Mouse (Mus musculus) intestine, postnatal 0 days (tissue): Measurements from ENCODE around the gene Arhgap45. TPM values are rescaled to one million over a fixed set of nuclear protein-coding genes. Genes with fewer than 3 reads are reported as not detected.

Source experiments
- ATAC-seq: fragments of 200-750 bp; cut with Nextera tagmentation; 2 replicates; pipeline ENCODE4 v1.8.0; 2017; ENCODE audit warnings: mild to moderate bottlenecking, moderate TSS enrichment, moderate library complexity
- H3K27ac ChIP-seq: fragments of 300-500 bp; sonication (generic); 2 replicates; pipeline ENCODE4 v1.5.1; 2014; ENCODE audit warnings: mild to moderate bottlenecking, low read depth, low read length, moderate library complexity
- H3K27me3 ChIP-seq: fragments of 300-500 bp; sonication (generic); replicated peaks from 2 replicates; pipeline ENCODE4 v1.6.1; 2014; ENCODE audit warnings: low read length, mixed read lengths; ENCODE audit not compliant: control insufficient read depth, insufficient read depth
- H3K36me3 ChIP-seq: fragments of 300-500 bp; sonication (generic); 2 replicates; pipeline ENCODE4 v1.6.1; 2014; ENCODE audit warnings: mild to moderate bottlenecking, moderate library complexity; ENCODE audit not compliant: control insufficient read depth, insufficient read depth
- H3K4me1 ChIP-seq: fragments of 300-500 bp; sonication (generic); replicated peaks from 2 replicates; pipeline ENCODE4 v1.6.1; 2014; ENCODE audit warnings: antibody characterized with exemption, low read length, mixed read lengths; ENCODE audit not compliant: control insufficient read depth, insufficient read depth
- H3K4me2 ChIP-seq: fragments of 300-500 bp; sonication (generic); replicated peaks from 2 replicates; pipeline ENCODE4 v1.6.1; 2014; ENCODE audit warnings: low read depth, mild to moderate bottlenecking, moderate library complexity
- H3K4me3 ChIP-seq: fragments of 300-500 bp; sonication (generic); 2 replicates; pipeline ENCODE4 v1.5.1; 2014; ENCODE audit warnings: low read depth, low read length
- H3K9ac ChIP-seq: fragments of 300-500 bp; sonication (generic); 2 replicates; pipeline ENCODE4 v1.6.1; 2014; ENCODE audit warnings: mild to moderate bottlenecking, low read depth, low read length
- H3K9me3 ChIP-seq: fragments of 300-500 bp; sonication (generic); 2 replicates; pipeline ENCODE4 v1.6.1; 2016; ENCODE audit warnings: mixed run types; ENCODE audit not compliant: control insufficient read depth
- CTCF ChIP-seq: sonication (generic); IDR thresholded peaks from 2 replicates; pipeline ENCODE4 v1.5.1; 2016; ENCODE audit warnings: low read depth, mild to moderate bottlenecking, control low read depth, antibody characterized with exemption, moderate library complexity
- WGBS: fragments of 180-500 bp; shearing (Covaris S2); extraction: QIAGEN DNeasy Blood & Tissue Kit; methylation state at CpG from one replicate; pipeline ENCODE4 v1.1.7; 2014; 5-methylcytosine and 5-hydroxymethylcytosine counted together
- polyA plus RNA-seq: library from polyadenylated mRNA; unstranded; fragments of >200 nt; fragmentation: Nextera tagmentation; extraction: Ambion mirVana; gene quantifications from 2 replicates; pipeline ENCODE4 v1.2.1, GENCODE M21; 2015

The Arhgap45 gene
- polyA plus RNA-seq, 1 experiment from 2014 or later, result 1.2 TPM

DNA sequence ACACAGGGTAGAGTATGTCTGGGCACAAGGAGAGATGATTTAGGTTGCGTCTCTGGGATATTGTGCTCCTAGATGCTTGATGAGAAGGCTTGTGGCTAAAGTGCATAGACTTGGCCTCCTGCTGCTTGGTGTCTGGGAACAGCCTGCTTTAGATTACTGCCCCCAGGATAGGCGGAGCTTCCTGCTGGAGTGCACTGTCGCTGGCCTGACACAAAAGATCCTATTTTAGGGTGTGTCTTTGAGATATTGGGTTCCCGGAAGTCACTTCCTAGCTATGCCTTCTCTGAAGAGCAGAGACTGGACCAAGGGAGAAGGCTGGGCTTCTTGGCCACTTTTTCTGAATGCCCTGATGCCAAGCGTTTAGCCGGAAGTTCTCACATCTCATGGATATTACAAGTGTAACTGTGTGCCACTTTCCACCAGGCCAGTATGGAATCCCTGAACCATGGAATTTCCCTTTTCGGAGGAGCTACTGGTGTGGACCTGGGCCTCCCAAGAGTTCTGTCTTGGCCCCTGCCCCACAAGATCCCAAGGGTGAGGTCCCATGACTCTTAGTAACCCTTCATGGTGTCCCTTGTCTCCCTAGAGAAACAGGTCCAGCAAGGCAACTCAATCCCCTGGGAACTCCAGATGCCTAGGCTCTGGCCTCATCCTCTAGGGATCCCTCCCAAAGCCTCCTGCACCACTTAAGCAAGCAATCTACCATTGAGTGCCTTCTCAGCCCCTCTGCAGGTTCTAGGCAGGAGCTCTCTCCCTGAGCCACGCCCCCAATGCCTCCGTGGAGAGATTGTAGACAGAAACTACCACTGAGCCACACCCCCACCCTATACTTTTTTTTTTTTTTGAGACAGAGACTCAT, 12.8 kb upstream of the Arhgap45 start:
- WGBS, result 57% methylated on average over 9 of the region's 9 CpGs
- TF ChIP-seq CTCF, result no peak
- no peak for ATAC-seq
- Histone ChIP-seq H3K27me3 (no peaks in the 10 kb centered on the region), H3K27ac (no peak overlapping the region), H3K4me2 (no peak overlapping the region), H3K4me1 (no peaks in the 10 kb centered on the region), H3K36me3 (peaks cover 16% of the 10 kb centered on the region; the same call in 1 of the 2 replicates), H3K9me3 (no peaks in the 10 kb centered on the region), H3K4me3 (no peak overlapping the region), H3K9ac (no peak overlapping the region; the same call in 1 of the 2 replicates)

DNA sequence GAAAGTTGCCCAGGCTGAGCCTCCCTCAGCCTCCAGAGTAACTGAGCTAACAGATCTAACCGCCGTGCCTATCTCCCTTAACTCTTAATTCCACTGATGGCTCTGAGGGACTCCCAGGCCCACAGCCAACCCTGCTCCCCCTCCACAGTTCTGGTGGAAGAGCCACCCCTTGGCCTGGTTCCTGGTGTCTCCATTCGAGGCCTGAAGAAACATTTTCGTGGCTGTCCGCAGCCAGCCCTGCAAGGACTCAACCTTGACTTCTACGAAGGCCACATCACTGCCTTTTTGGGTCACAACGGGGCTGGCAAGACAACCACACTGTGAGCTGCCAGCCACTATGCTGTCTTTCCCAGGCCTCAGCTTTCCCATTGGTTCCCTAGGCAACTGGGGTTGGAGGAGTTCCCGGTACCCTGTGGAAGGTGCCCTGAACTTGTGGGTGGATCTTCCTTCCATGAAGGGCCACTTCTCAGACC, 12.2 kb upstream of the Arhgap45 start:
- TF ChIP-seq CTCF, result no peak
- no peaks in the 10 kb centered on the region for H3K4me1 ChIP-seq

DNA sequence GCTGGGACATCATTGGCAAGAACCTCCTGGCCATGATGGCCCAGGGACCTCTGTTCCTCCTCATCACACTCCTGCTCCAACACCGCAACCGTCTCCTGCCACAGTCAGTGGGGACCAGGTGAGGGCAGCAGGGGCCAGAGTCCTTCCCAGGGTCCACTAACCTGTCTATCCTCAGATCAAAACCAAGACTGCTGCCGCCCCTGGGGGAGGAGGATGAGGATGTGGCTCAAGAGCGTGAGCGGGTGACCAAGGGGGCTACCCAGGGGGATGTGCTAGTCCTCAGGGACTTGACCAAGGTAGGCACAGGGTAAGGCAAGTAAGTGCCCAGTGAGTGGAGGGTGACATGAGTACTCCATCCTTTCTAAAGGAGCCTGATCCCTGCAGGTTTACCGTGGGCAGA, 4.7 kb upstream of the Arhgap45 start:
- Histone ChIP-seq H3K9ac (no peak overlapping the region), H3K4me3 (no peak overlapping the region), H3K27me3 (peaks cover 11% of the 10 kb centered on the region; the same call in 1 of the 2 replicates), H3K4me2 (no peak overlapping the region), H3K4me1 (no peaks in the 10 kb centered on the region), H3K27ac (no peak overlapping the region), H3K36me3 (peaks cover 38% of the 10 kb centered on the region; the same call in 1 of the 2 replicates), H3K9me3 (no peaks in the 10 kb centered on the region)
- ATAC-seq, result no peak
- no peak for TF ChIP-seq CTCF
- 92% methylated on average over 6 of the region's 6 CpGs for WGBS

More for the DNA sequence above, 12.2 kb upstream of the Arhgap45 start:
- no peak overlapping the region for H3K27ac ChIP-seq
- H3K27me3 ChIP-seq, result no peaks in the 10 kb centered on the region
- H3K9me3 ChIP-seq, result no peaks in the 10 kb centered on the region
- H3K36me3 ChIP-seq, result peaks cover 17% of the 10 kb centered on the region; the same call in 1 of the 2 replicates
- no peak overlapping the region for H3K4me3 ChIP-seq
- WGBS, result 87% methylated on average over 8 of the region's 8 CpGs
- ATAC-seq, result no peak
- H3K9ac ChIP-seq, result no peak overlapping the region
- H3K4me2 ChIP-seq, result no peak overlapping the region

DNA sequence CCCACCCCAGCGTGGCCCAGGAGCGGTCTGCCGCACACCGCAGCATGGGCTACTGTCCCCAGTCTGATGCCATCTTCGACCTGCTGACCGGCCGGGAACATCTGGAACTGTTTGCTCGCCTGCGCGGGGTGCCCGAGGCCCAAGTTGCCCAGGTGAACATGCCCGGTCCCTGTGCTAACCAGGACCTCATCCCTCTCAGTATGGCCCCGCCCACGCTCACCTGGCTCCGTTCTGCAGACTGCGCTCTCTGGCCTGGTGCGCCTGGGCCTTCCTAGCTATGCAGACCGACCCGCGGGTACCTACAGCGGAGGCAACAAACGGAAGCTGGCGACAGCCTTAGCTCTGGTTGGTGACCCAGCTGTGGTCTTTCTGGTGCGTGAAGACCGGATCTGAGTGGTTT, 2.8 kb upstream of the Arhgap45 start:
- no peak overlapping the region for H3K4me3 ChIP-seq
- no peak overlapping the region for H3K9ac ChIP-seq
- TF ChIP-seq CTCF, result no peak
- H3K4me1 ChIP-seq, result no peaks in the 10 kb centered on the region
- no peak for ATAC-seq
- H3K27me3 ChIP-seq, result peaks cover 11% of the 10 kb centered on the region; the same call in 1 of the 2 replicates
- H3K27ac ChIP-seq, result no peak overlapping the region
- peaks cover 27% of the 10 kb centered on the region; the same call in 1 of the 2 replicates for H3K36me3 ChIP-seq
- no peak overlapping the region for H3K4me2 ChIP-seq
- no peaks in the 10 kb centered on the region for H3K9me3 ChIP-seq
- 63% methylated on average over 25 of the region's 25 CpGs for WGBS

DNA sequence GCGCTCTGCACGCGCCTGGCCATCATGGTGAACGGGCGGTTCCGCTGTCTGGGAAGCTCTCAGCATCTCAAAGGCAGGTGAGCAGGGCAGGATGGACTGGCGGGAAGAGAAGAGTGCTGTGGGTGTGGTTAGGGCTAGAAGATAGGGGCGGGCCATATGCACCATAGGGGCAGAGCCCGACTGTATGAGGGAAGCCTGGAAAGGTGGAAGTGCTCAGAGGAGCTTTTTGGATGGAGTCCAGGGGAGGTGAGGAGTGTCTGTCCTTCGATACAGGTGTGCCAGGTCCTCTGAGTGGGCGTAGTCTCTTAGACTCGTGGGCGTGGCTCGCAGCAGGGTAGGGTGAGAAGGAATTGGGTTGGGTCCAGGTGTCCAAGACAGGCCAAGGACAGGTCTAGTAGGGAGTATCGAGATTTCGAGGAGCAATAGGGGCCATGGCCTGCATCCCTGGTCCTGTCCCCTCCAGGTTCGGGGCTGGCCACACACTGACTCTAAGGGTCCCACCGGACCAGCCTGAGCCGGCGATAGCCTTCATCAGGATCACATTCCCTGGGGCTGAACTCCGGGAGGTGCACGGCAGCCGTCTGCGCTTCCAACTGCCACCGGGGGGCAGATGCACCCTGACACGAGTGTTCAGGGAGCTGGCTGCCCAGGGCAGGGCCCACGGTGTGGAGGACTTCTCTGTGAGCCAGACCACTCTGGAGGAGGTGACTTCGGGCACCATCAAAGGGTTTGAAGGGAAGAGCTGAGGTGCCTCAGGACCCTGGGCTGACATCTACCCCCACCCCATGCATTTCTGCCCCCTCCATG, 1.8 kb upstream of the Arhgap45 start:
- Histone ChIP-seq H3K4me1 (no peaks in the 10 kb centered on the region), H3K9ac (no peak overlapping the region), H3K27me3 (peaks cover 13% of the 10 kb centered on the region; the same call in 1 of the 2 replicates), H3K4me2 (no peak overlapping the region), H3K27ac (no peak overlapping the region), H3K9me3 (no peaks in the 10 kb centered on the region), H3K4me3 (no peak overlapping the region), H3K36me3 (peaks cover 23% of the 10 kb centered on the region; the same call in 1 of the 2 replicates)
- WGBS, result 30% methylated on average over 28 of the region's 28 CpGs
- peak; percentile 61 for TF ChIP-seq CTCF
- peak; percentile 34 for ATAC-seq

DNA sequence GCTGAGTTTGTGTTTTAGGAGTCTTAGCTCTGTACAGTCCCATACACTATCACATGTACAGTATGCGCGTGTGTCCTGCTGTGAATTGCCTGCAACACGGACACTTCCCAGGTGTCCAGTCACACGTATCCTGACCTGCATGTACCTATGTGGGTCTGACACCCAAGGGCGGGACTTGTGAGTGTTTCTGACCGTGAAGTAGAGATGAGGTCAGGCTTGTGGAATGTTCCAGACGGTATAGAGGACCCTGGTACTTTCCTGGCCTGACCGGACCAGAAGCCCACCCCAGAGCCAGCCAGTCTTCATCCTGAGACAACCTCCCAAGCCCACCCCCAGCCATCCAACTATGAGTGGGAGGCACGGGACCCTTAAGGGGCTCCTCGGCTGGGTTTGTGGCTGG, 870 bp upstream of the Arhgap45 start:
- TF ChIP-seq CTCF, result no peak
- H3K9me3 ChIP-seq, result no peaks in the 10 kb centered on the region

More for the DNA sequence above, 870 bp upstream of the Arhgap45 start:
- H3K4me3 ChIP-seq, result no peak overlapping the region
- no peaks in the 10 kb centered on the region for H3K4me1 ChIP-seq
- no peak overlapping the region for H3K27ac ChIP-seq
- no peak overlapping the region for H3K4me2 ChIP-seq
- H3K27me3 ChIP-seq, result peaks cover 13% of the 10 kb centered on the region; the same call in 1 of the 2 replicates
- no peak for ATAC-seq
- WGBS, result 83% methylated on average over 10 of the region's 10 CpGs
- peaks cover 19% of the 10 kb centered on the region; the same call in 1 of the 2 replicates for H3K36me3 ChIP-seq
- H3K9ac ChIP-seq, result no peak overlapping the region
